Mouse (Mus musculus): ENCODE measurements around the gene Adra1b. TPM values are rescaled to one million over a fixed set of nuclear protein-coding genes. Genes with fewer than 3 reads are reported as not detected.

Gene Adra1b
- polyA plus RNA-seq, 2 experiments = 0.99 to 2.3 TPM

DNA sequence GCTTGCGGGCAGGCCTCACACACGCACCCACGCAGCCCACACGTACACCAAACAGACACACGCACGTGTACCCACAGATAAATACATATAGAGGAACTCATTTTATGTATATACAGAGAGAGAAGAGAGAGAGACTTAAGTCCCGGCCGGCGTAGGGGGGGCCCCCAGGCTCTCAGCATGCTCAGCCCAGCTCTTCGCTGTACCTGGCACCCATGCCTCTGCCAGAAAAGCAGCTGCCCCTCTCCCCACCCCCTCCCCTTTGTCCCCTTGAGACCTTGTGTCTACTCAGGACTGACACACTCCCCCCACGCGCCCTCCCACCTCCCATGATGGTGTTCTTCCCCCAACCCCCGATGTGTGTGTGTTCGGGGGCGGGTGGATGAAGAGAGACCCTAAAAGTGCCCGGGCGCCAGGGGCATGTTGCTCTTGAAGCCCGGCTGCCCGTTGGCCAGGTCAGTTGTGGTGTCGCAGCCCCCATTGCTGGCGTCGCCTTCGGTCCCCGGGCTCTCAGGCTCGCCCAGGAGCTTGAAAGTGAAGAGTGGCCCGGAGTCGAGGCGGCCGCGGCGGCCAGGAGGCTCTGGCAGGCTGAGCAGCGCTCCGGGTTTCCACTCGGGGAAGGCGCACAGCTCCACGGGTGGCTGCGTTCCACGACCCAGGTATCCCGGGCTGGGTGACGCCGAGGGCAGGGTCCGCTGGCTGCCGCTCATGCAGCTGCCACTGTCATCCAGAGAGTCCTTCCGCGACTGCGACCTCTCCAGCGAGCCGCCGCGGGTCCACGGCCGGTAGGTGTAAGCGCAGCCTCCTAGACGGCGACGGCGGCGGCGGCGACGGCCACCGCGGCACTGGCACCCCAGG, 125.3 kb downstream of the Adra1b start:
- DNase-seq (ENCODE audit: low spot score) (no peak), ATAC-seq (ENCODE audit: low FRiP score, low read depth) (no peak; the same call in 1 of the 2 replicates)
- H3K27me3 ChIP-seq (ENCODE audit: control insufficient read depth, insufficient read depth, low read length) = peaks cover 17% of the 10 kb centered on the region
- no peak overlapping the region for H3K27ac ChIP-seq (replicated peaks; ENCODE audit: low read depth, low read length)
- peak overlapping the region; percentile 51 for H3K9ac ChIP-seq (ENCODE audit: low read depth, low read length, severe bottlenecking)
- 0 out of 2 replicates have a peak, but pooled peaks cover 3% of the 10 kb centered on the region for H3K4me1 ChIP-seq (ENCODE audit: control insufficient read depth, insufficient read depth, low read length)
- no peaks in the 10 kb centered on the region for H3K36me3 ChIP-seq (ENCODE audit: control insufficient read depth, insufficient read depth, low read length)
- 13% methylated on average over 57 of the region's 63 CpGs for WGBS
- H3K4me3 ChIP-seq (replicated peaks; ENCODE audit: low read length) = peak overlapping the region; percentile 43
- H3K4me2 ChIP-seq (replicated peaks; ENCODE audit: low read depth, low read length, severe bottlenecking) = peak overlapping the region; percentile 78
- H3K9me3 ChIP-seq (ENCODE audit: control insufficient read depth, low read length) = no peaks in the 10 kb centered on the region
- TF ChIP-seq POLR2A (IDR thresholded peaks at IDR 0.05; ENCODE audit: borderline replicate concordance, extremely low read depth, insufficient read depth, insufficient read length) = no peak

DNA sequence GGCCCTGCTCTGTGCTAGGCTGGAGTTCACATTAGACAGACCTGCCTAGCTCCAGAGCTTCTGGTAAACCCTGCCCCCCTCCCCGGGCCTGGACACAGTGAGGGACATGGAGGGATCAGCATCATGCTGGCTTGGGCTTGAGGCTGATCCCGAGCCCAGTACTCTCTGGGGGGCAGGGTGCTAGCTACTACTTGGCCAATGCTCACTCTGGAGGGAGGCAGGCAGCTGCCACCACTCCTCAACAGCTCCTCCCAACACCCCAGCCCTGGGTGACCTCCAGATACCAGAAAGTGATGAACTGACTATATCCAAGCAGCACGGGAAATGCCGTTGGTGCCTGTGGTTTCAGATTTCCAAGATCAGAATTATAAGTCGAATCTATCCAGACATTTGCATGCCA, 127.3 kb downstream of the Adra1b start:
- DNase-seq (ENCODE audit: low spot score) (no peak), ATAC-seq (ENCODE audit: low FRiP score, low read depth) (no peak)
- no peak overlapping the region for H3K4me2 ChIP-seq (replicated peaks; ENCODE audit: low read depth, low read length, severe bottlenecking)

GRCm38 (mm10) chr11:43770110-43770509, 130.9 kb downstream of the Adra1b start:
- no peak for ATAC-seq (ENCODE audit: low FRiP score, low read depth)
- H3K4me2 ChIP-seq (replicated peaks; ENCODE audit: low read depth, low read length, severe bottlenecking) = no peak overlapping the region
- no peaks in the 10 kb centered on the region for H3K36me3 ChIP-seq (ENCODE audit: control insufficient read depth, insufficient read depth, low read length)
- 77% methylated on average over 4 of the region's 4 CpGs for WGBS
- DNase-seq (ENCODE audit: low spot score) = no peak
- no peak overlapping the region for H3K4me3 ChIP-seq (replicated peaks; ENCODE audit: low read length)
- peaks cover 2% of the 10 kb centered on the region; the same call in 1 of the 2 replicates for H3K4me1 ChIP-seq (ENCODE audit: control insufficient read depth, insufficient read depth, low read length)
- H3K9me3 ChIP-seq (ENCODE audit: control insufficient read depth, low read length) = no peaks in the 10 kb centered on the region
- TF ChIP-seq POLR2A (IDR thresholded peaks at IDR 0.05; ENCODE audit: borderline replicate concordance, extremely low read depth, insufficient read depth, insufficient read length) = no peak
- no peak overlapping the region for H3K9ac ChIP-seq (ENCODE audit: low read depth, low read length, severe bottlenecking)
- no peak overlapping the region for H3K27ac ChIP-seq (replicated peaks; ENCODE audit: low read depth, low read length)
- peaks cover under 1% of the 10 kb centered on the region for H3K27me3 ChIP-seq (ENCODE audit: control insufficient read depth, insufficient read depth, low read length)

More for the DNA sequence above, 127.3 kb downstream of the Adra1b start:
- no peaks in the 10 kb centered on the region for H3K36me3 ChIP-seq (ENCODE audit: control insufficient read depth, insufficient read depth, low read length)
- TF ChIP-seq POLR2A (IDR thresholded peaks at IDR 0.05; ENCODE audit: borderline replicate concordance, extremely low read depth, insufficient read depth, insufficient read length) = no peak
- WGBS = 23% methylated on average over 5 of the region's 5 CpGs
- H3K9ac ChIP-seq (ENCODE audit: low read depth, low read length, severe bottlenecking) = no peak overlapping the region
- H3K9me3 ChIP-seq (ENCODE audit: control insufficient read depth, low read length) = no peaks in the 10 kb centered on the region
- peaks cover 17% of the 10 kb centered on the region for H3K27me3 ChIP-seq (ENCODE audit: control insufficient read depth, insufficient read depth, low read length)
- no peak overlapping the region for H3K4me3 ChIP-seq (replicated peaks; ENCODE audit: low read length)
- no peak overlapping the region for H3K27ac ChIP-seq (replicated peaks; ENCODE audit: low read depth, low read length)
- 0 out of 2 replicates have a peak, but pooled peaks cover 3% of the 10 kb centered on the region for H3K4me1 ChIP-seq (ENCODE audit: control insufficient read depth, insufficient read depth, low read length)

DNA sequence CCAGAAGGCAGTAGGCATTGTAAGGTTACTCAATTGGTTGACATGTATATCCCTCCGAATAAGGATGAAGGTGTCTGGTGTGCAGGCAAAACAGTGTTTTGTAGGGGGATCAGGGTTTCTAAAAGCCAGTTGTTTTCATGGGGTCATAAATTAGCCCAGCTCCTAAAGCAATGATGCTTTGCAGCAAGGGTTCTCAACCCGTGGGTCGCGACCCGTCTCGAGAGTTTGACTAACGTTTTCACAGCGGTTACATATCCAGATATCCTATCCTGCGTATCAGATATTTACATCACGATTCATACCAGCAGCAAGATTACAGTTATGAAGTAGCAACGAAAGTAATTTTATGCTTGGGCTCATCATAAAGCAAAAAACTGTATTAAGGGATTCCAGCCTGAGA, 133.3 kb downstream of the Adra1b start:
- H3K9ac ChIP-seq (ENCODE audit: low read depth, low read length, severe bottlenecking) = no peak overlapping the region
- TF ChIP-seq POLR2A (IDR thresholded peaks at IDR 0.05; ENCODE audit: borderline replicate concordance, extremely low read depth, insufficient read depth, insufficient read length) = no peak
- no peak overlapping the region for H3K27ac ChIP-seq (replicated peaks; ENCODE audit: low read depth, low read length)
- no peak overlapping the region for H3K4me3 ChIP-seq (replicated peaks; ENCODE audit: low read length)
- no peak for DNase-seq (ENCODE audit: low spot score)
- no peak for ATAC-seq (ENCODE audit: low FRiP score, low read depth)
- H3K4me2 ChIP-seq (replicated peaks; ENCODE audit: low read depth, low read length, severe bottlenecking) = peak overlapping the region; percentile 62
- WGBS = 65% methylated on average over 11 of the region's 11 CpGs
- no peaks in the 10 kb centered on the region for H3K27me3 ChIP-seq (ENCODE audit: control insufficient read depth, insufficient read depth, low read length)
- peaks cover 2% of the 10 kb centered on the region; the same call in 1 of the 2 replicates for H3K4me1 ChIP-seq (ENCODE audit: control insufficient read depth, insufficient read depth, low read length)
- H3K36me3 ChIP-seq (ENCODE audit: control insufficient read depth, insufficient read depth, low read length) = no peaks in the 10 kb centered on the region
- H3K9me3 ChIP-seq (ENCODE audit: control insufficient read depth, low read length) = no peaks in the 10 kb centered on the region

DNA sequence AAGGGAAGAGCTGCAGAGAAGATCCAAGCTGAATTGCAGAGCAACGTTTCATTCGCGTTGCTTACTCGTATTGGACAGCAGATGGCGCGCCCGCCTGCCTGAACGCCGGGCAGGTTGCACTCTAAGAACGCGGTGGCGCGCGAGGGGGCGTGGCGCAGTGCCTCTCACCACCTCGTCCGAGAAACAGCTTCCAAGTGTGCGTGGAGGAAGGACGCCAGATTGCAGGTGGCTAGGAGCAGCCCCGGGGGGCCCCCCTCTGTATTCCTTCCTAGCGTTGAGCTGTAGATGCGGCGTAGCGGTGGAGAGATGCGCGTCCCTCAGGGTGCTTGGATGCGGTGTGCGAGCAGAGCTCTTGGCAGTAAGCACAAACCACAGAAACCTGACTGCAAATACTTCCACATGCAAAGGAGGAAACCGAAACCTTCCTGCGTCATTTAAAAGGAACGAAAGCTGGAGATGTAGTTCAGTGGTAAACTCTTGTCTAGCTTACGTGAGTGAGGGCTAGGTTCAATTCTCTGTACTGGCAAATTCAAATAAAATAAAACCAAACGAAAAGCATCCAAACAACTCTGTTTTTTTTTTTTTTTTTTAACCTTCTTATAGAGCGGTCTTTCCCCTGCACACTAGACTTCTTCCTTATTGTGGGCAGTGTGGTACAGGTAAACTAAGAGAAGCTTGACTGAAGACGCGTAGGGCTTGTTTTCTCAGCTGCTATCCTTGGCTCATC, 133.9 kb downstream of the Adra1b start:
- H3K27me3 ChIP-seq (ENCODE audit: control insufficient read depth, insufficient read depth, low read length) = no peaks in the 10 kb centered on the region
- peak overlapping the region; percentile 43 for H3K4me3 ChIP-seq (replicated peaks; ENCODE audit: low read length)
- peak overlapping the region; percentile 62 for H3K4me2 ChIP-seq (replicated peaks; ENCODE audit: low read depth, low read length, severe bottlenecking)
- DNase-seq (ENCODE audit: low spot score) = peak; percentile 90
- no peaks in the 10 kb centered on the region for H3K36me3 ChIP-seq (ENCODE audit: control insufficient read depth, insufficient read depth, low read length)
- WGBS = 5% methylated on average over 36 of the region's 37 CpGs
- peak; percentile 88 for ATAC-seq (ENCODE audit: low FRiP score, low read depth)
- no peak for TF ChIP-seq POLR2A (IDR thresholded peaks at IDR 0.05; ENCODE audit: borderline replicate concordance, extremely low read depth, insufficient read depth, insufficient read length)
- peaks cover 2% of the 10 kb centered on the region; the same call in 1 of the 2 replicates for H3K4me1 ChIP-seq (ENCODE audit: control insufficient read depth, insufficient read depth, low read length)
- H3K27ac ChIP-seq (replicated peaks; ENCODE audit: low read depth, low read length) = no peak overlapping the region
- no peaks in the 10 kb centered on the region for H3K9me3 ChIP-seq (ENCODE audit: control insufficient read depth, low read length)
- H3K9ac ChIP-seq (ENCODE audit: low read depth, low read length, severe bottlenecking) = peak overlapping the region; percentile 38; the same call in 1 of the 2 replicates

Data from limb, embryonic 14.5 days (tissue).